Mouse (Mus musculus): ENCODE measurements at regions not wholly inside any gene's neighbourhood (a gene's known extent, or its start where the extent isn't known, plus 50 kb on each side); places are given as distances from the start of the nearest gene placed in this dataset.

GRCm38 (mm10) chrX:166795651-166796050 is 210.1 kb upstream of the Egfl6 start:
- TF ChIP-seq CTCF (IDR thresholded peaks at IDR 0.05; ENCODE audit: control insufficient read depth, insufficient read depth, insufficient read length) (no peak), MYOD1 (IDR thresholded peaks at IDR 0.05; ENCODE audit: control insufficient read depth, insufficient read length, low read depth) (no peak), CEBPB (IDR thresholded peaks at IDR 0.05; ENCODE audit: low read depth) (no peak), MYOG (IDR thresholded peaks at IDR 0.05; ENCODE audit: control insufficient read depth, extremely low read depth, insufficient read length) (no peak), MAX (IDR thresholded peaks at IDR 0.05) (no peak)

Measured in C2C12 (cell line).